Mouse (Mus musculus): Measurements from ENCODE around the gene Ubxn6. TPM values are rescaled to one million over a fixed set of nuclear protein-coding genes. Genes with fewer than 3 reads are reported as not detected.
"Not testable (repeated sequence)": the region's sequence is repeated elsewhere in the genome, so short reads cannot be mapped to it uniquely, and the experiment has no call there.

The Ubxn6 gene
- total RNA-seq, 2 experiments from 2014 or later: 13.2 to 21.1 TPM

- no peak for ATAC-seq (replicated peaks; ENCODE audit: low FRiP score, low TSS enrichment, poor library complexity, severe bottlenecking)
These were observed 28.8 kb upstream of the Ubxn6 start for GRCm38 (mm10) chr17:56103465-56104285.

- ATAC-seq (replicated peaks; ENCODE audit: low FRiP score, low TSS enrichment, poor library complexity, severe bottlenecking): no peak
These were observed 28.1 kb upstream of the Ubxn6 start for GRCm38 (mm10) chr17:56102927-56103326.

- no peak for ATAC-seq (replicated peaks; ENCODE audit: low FRiP score, low TSS enrichment, poor library complexity, severe bottlenecking)
These were observed 27.3 kb upstream of the Ubxn6 start for GRCm38 (mm10) chr17:56102158-56102557.

- ATAC-seq (replicated peaks; ENCODE audit: low FRiP score, low TSS enrichment, poor library complexity, severe bottlenecking): no peak
These were observed 26.0 kb upstream of the Ubxn6 start for GRCm38 (mm10) chr17:56100811-56101210.

GRCm38 (mm10) chr17:56098711-56099572 lies 24.1 kb upstream of the Ubxn6 start:
- ATAC-seq (replicated peaks; ENCODE audit: low FRiP score, low TSS enrichment, poor library complexity, severe bottlenecking): 0 out of 2 replicates have a peak, but pooled peaks have one; percentile 20

GRCm38 (mm10) chr17:56098180-56098579 lies 23.4 kb upstream of the Ubxn6 start:
- no peak for ATAC-seq (replicated peaks; ENCODE audit: low FRiP score, low TSS enrichment, poor library complexity, severe bottlenecking)

- no peak for ATAC-seq (replicated peaks; ENCODE audit: low FRiP score, low TSS enrichment, poor library complexity, severe bottlenecking)
These were observed 22.1 kb upstream of the Ubxn6 start for GRCm38 (mm10) chr17:56096883-56097282.

- ATAC-seq (replicated peaks; ENCODE audit: low FRiP score, low TSS enrichment, poor library complexity, severe bottlenecking): no peak
These were observed 18.0 kb upstream of the Ubxn6 start for GRCm38 (mm10) chr17:56092794-56093193.

GRCm38 (mm10) chr17:56092312-56092711 lies 17.5 kb upstream of the Ubxn6 start:
- ATAC-seq (replicated peaks; ENCODE audit: low FRiP score, low TSS enrichment, poor library complexity, severe bottlenecking): no peak

- no peak for ATAC-seq (replicated peaks; ENCODE audit: low FRiP score, low TSS enrichment, poor library complexity, severe bottlenecking)
These were observed 6.2 kb upstream of the Ubxn6 start for GRCm38 (mm10) chr17:56080781-56081585.

- no peak for ATAC-seq (replicated peaks; ENCODE audit: low FRiP score, low TSS enrichment, poor library complexity, severe bottlenecking)
These were observed 5.1 kb upstream of the Ubxn6 start for GRCm38 (mm10) chr17:56079921-56080320.

GRCm38 (mm10) chr17:56078880-56079795 lies 4.3 kb upstream of the Ubxn6 start, which contains the start of gene Hdgfl2:
Gene Hdgfl2 (plus strand): TSS chr17:56079634.
- ATAC-seq (replicated peaks; ENCODE audit: low FRiP score, low TSS enrichment, poor library complexity, severe bottlenecking): peak; percentile 81

- not testable (repeated sequence) for ATAC-seq (replicated peaks; ENCODE audit: low FRiP score, low TSS enrichment, poor library complexity, severe bottlenecking)
These were observed 3.5 kb upstream of the Ubxn6 start for GRCm38 (mm10) chr17:56078361-56078760.

GRCm38 (mm10) chr17:56077523-56077922 lies 2.7 kb upstream of the Ubxn6 start:
- ATAC-seq (replicated peaks; ENCODE audit: low FRiP score, low TSS enrichment, poor library complexity, severe bottlenecking): no peak

GRCm38 (mm10) chr17:56074097-56074826 lies 566 bp downstream of the Ubxn6 start:
- peak; percentile 40 for ATAC-seq (replicated peaks; ENCODE audit: low FRiP score, low TSS enrichment, poor library complexity, severe bottlenecking)

- no peak for ATAC-seq (replicated peaks; ENCODE audit: low FRiP score, low TSS enrichment, poor library complexity, severe bottlenecking)
These were observed 2.6 kb downstream of the Ubxn6 start for GRCm38 (mm10) chr17:56072243-56072642.

GRCm38 (mm10) chr17:56071126-56071525 lies 3.7 kb downstream of the Ubxn6 start:
- no peak for ATAC-seq (replicated peaks; ENCODE audit: low FRiP score, low TSS enrichment, poor library complexity, severe bottlenecking)

- no peak for ATAC-seq (replicated peaks; ENCODE audit: low FRiP score, low TSS enrichment, poor library complexity, severe bottlenecking)
These were observed 5.8 kb downstream of the Ubxn6 start for GRCm38 (mm10) chr17:56069066-56069465.
